Mouse (Mus musculus): Measurements from ENCODE around the gene 1700001P01Rik.
"Not testable (repeated sequence)": the region's sequence is repeated elsewhere in the genome, so short reads cannot be mapped to it uniquely, and the experiment has no call there.

Gene 1700001P01Rik

GRCm38 (mm10) chr11:97745331-97745721, 30.4 kb downstream of the 1700001P01Rik start:
- no peak for DNase-seq (ENCODE audit: extremely low read depth, low read depth)

DNA sequence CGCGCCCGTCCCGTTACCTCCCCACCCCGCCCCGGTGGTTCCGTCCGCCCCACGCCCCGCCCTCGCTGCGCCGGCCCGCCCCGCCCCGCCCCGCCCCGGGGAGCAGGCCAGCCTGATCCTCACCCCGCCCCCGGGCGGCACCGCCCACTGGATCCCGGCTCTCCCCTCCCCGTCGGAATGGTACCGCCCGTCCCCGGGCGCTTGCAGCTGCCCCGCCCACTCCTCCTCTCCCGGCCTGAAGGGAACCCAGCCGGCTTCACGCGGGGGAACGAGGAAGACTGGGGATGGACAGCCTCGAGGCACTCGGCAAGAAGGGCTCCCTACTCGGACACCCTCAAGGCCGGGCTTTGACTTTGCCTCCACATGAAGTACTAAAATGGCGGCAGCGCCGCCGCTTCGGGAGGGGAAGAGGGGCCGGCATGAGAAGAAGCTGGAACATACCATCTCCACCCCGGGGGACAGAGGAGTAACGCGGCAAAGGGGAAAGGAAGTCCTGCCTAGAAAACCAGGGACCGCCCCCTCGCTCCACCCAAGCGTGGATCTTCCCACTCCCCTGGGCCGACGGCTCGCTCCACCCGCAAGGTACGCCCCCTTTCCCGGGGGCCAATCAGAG, 30.9 kb downstream of the 1700001P01Rik start:
- DNase-seq (ENCODE audit: extremely low read depth, low read depth): peak; percentile 97

GRCm38 (mm10) chr11:97744063-97744717, 31.5 kb downstream of the 1700001P01Rik start, which contains the start of gene Pip4k2b:
Pip4k2b (minus strand) TSS chr11:97744704.
- no peak for DNase-seq (ENCODE audit: extremely low read depth, low read depth)

DNA sequence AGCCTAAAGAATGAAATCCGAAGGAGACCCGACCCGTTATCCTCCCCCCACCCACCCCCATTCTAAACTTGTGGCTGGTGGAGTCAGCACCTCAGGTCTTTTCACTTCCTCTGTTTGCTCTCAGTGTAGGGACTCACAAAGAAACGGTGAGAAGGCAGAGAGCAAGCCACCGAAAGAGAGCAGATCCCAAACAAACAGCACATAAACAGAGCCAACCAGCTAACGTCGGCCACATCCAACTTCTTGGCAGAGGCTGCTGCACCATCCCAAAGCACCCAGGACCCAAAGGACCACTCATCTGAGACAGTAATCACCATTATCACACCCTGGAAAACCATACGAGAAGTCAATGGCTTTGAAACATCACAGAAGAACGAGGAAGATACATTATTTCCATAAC, 32.3 kb downstream of the 1700001P01Rik start:
- DNase-seq (ENCODE audit: extremely low read depth, low read depth): peak; percentile 29

- no peak for DNase-seq (ENCODE audit: extremely low read depth, low read depth)
Observed at GRCm38 (mm10) chr11:97742591-97742990, 33.1 kb downstream of the 1700001P01Rik start.

- DNase-seq (ENCODE audit: extremely low read depth, low read depth): no peak
Observed at GRCm38 (mm10) chr11:97742157-97742556, 33.6 kb downstream of the 1700001P01Rik start.

DNA sequence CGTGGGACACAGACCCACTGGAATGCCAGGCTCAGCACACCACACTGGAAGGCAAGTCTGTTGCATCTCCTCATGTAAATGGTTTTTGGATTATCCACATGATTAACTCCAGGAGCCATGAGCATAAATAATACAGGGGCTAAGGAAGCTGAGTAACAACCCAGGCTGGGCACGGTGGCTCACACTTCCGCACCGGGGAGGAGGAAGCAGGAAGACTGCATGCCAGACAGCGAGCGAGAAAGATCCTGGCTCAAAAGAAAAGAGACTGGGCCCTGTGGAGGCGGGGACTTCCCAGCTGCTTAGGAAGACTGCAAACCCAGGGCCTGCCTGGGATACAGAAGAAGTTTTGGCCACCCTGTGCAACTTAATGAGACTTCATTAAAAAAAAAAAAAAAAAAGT, 35.5 kb downstream of the 1700001P01Rik start:
- DNase-seq (ENCODE audit: extremely low read depth, low read depth): no peak

GRCm38 (mm10) chr11:97739155-97739554, 36.6 kb downstream of the 1700001P01Rik start:
- no peak for DNase-seq (ENCODE audit: extremely low read depth, low read depth)

DNA sequence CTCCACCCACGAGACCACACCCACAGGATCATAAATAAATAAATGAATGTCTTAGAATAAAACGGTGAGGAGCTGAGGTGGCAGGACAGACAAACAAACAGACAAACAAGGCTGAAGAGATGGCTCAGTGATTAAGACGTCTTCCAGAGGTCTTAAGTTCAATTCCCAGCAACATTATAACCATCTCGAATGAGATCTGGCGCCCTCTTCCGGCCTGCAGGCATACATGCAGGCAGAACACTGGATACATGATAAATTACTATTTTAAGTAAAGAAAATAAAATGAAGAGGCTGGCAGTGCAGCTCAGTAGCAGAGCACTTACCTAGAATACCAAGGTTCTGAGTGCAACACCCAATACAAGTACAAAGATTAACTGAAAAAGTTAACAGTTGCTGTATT, 37.0 kb downstream of the 1700001P01Rik start:
- no peak for DNase-seq (ENCODE audit: extremely low read depth, low read depth)

DNA sequence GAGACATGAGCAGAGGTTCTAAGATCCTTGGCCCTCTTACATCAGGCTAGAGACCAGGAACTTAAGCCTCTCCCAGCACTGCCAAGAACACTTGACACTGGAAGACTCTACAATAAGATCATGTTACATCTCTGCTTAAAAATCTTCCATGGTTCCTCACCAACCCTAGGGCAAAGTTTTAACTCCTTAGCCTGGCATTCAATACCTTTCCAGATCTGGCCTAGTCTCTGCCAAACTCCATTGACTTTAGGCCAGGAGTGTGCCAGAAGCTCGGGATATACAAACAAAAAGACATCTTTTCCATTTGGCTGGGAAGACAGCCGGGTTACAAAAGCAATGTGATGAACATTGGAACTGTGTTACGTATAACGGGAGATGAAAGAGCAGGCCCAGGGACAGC, 38.1 kb downstream of the 1700001P01Rik start:
- DNase-seq (ENCODE audit: extremely low read depth, low read depth): no peak

- DNase-seq (ENCODE audit: extremely low read depth, low read depth): no peak
Observed at GRCm38 (mm10) chr11:97736645-97737044, 39.1 kb downstream of the 1700001P01Rik start.

- DNase-seq (ENCODE audit: extremely low read depth, low read depth): not testable (repeated sequence)
Observed at GRCm38 (mm10) chr11:97734810-97735209, 40.9 kb downstream of the 1700001P01Rik start.

DNA sequence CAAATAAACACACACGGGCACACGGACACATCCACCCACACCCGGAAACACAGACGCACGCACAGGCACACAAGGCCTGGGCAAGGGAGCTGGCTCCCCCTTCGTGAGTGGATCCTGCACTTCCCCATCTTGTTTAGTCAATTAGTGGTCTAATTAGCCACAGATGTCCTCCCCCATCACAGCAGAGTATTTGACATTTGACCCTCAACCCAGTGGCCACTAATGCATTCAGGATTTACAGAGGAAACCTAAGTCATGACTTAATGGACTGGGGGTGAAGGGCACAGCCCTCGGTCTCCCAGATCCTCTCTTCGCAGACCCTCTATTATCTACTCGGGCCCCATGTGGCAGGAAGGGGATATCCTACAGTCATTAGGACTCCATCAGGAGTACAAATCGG, 42.0 kb downstream of the 1700001P01Rik start:
- no peak for DNase-seq (ENCODE audit: extremely low read depth, low read depth)

DNA sequence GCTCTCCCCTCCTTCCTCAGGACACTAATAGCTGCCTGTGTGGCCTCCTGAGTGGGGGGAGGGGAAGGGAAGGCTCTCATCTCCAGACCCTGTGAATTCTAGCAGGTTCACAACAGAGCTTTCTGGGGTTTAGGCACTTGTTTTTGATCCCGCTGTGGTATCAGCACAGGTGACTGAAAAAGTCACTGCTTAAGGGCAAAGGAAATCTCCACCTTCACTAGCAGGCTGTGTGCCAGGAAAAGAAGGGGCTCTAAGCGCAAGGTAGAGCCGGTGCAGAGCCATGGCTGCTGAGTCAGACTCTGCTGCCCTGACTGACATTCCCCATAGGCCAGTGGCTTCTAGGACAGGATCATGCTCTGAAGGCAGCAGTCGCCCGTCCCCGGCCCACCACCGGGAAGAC, 47.0 kb downstream of the 1700001P01Rik start:
- DNase-seq (ENCODE audit: extremely low read depth, low read depth): no peak

GRCm38 (mm10) chr11:97728311-97728710, 47.4 kb downstream of the 1700001P01Rik start:
- DNase-seq (ENCODE audit: extremely low read depth, low read depth): no peak

- no peak for DNase-seq (ENCODE audit: extremely low read depth, low read depth)
Observed at GRCm38 (mm10) chr11:97723709-97724108, 52.0 kb downstream of the 1700001P01Rik start.

Data from MEL-GATA-1-ER (cell line).